Mouse (Mus musculus) MEL (cell line): ENCODE results near the gene Nosip. TPM values are rescaled to one million over a fixed set of nuclear protein-coding genes. Genes with fewer than 3 reads are reported as not detected.

Source experiments
- polyA plus RNA-seq, 2 experiments: library from polyadenylated mRNA; stranded (reverse) in 1 of 2; unstranded in 1 of 2; fragments of >175 nt in 1 of 2; fragments of >200 nt in 1 of 2; gene quantifications; 2 replicates each; pipeline versions ENCODE4 v1.2.1 to v1.2.4; 2012; ENCODE audit warnings: low replicate concordance in 2 of 2, low read depth in 1 of 2; ENCODE audit not compliant: insufficient read length in 2 of 2, insufficient read depth in 1 of 2, missing spikeins in 1 of 2
- total RNA-seq: library from RNA; depleted of rRNA; stranded (reverse); fragments of 300-350 nt; gene quantifications from 2 replicates; pipeline ENCODE4 v1.2.3, GENCODE M21; 2012; rRNA removed

The Nosip gene
- total and polyA plus RNA-seq, 3 experiments: 50.7 to 78.9 TPM; not detected in 1

Other genes starting within 250 kb of the Nosip start
Only the 30 nearest of the 36 such genes appear.
- 39.3 and 49.9 TPM in 2 replicates for gene Pnkp, start 205.3 kb upstream of the Nosip start, total RNA-seq
- gene Pnkp, start 205.3 kb upstream of the Nosip start, polyA plus RNA-seq: 10 to 100 TPM in 1 of 2 experiments, not detected in 1; 45.6 TPM
- gene Ptov1, start 192.6 kb upstream of the Nosip start, total RNA-seq: 44.1 and 46.4 TPM in 2 replicates
- gene Ptov1, start 192.6 kb upstream of the Nosip start, polyA plus RNA-seq: 100 to 1,000 TPM in 1 of 2 experiments, not detected in 1; 168 TPM
- gene Med25, start 169.7 kb upstream of the Nosip start, total RNA-seq: 50.5 and 53.9 TPM in 2 replicates
- gene Med25, start 169.7 kb upstream of the Nosip start, polyA plus RNA-seq: 100 to 1,000 TPM in 1 of 2 experiments, not detected in 1; 118 TPM
- 6.8 and 9.4 TPM in 2 replicates for gene Fuz, start 166.3 kb upstream of the Nosip start, total RNA-seq
- gene Fuz, start 166.3 kb upstream of the Nosip start, polyA plus RNA-seq: 10 to 100 TPM in 1 of 2 experiments, not detected in 1; 18.1 TPM
- gene Ap2a1, start 132.9 kb upstream of the Nosip start, total RNA-seq: 54.0 and 54.4 TPM in 2 replicates
- 100 to 1,000 TPM in 1 of 2 experiments, 10 to 100 TPM in 1; 73.1 to 107 TPM for gene Ap2a1, start 132.9 kb upstream of the Nosip start, polyA plus RNA-seq
- 0.10 TPM in 1 of 2 replicates, not detected in the other for gene Tsks, start 119.2 kb upstream of the Nosip start, total RNA-seq
- under 1 TPM in 1 of 2 experiments, not detected in 1; 0.08 TPM for gene Tsks, start 119.2 kb upstream of the Nosip start, polyA plus RNA-seq
- gene Cpt1c, start 87.6 kb upstream of the Nosip start, total RNA-seq: 0.20 and 0.35 TPM in 2 replicates
- under 1 TPM in 1 of 2 experiments, not detected in 1; 0.81 TPM for gene Cpt1c, start 87.6 kb upstream of the Nosip start, polyA plus RNA-seq
- 317 and 339 TPM in 2 replicates for gene Prmt1, start 75.9 kb upstream of the Nosip start, total RNA-seq
- 100 to 1,000 TPM; 254 to 715 TPM for gene Prmt1, start 75.9 kb upstream of the Nosip start, polyA plus RNA-seq
- 78.6 and 83.4 TPM in 2 replicates for gene Irf3, start 64.8 kb upstream of the Nosip start, total RNA-seq
- gene Irf3, start 64.8 kb upstream of the Nosip start, polyA plus RNA-seq: 10 to 100 TPM in 1 of 2 experiments, not detected in 1; 82.1 TPM
- gene Bcl2l12, start 63.7 kb upstream of the Nosip start, total RNA-seq: 13.4 and 16.6 TPM in 2 replicates
- gene Bcl2l12, start 63.7 kb upstream of the Nosip start, polyA plus RNA-seq: 10 to 100 TPM in 1 of 2 experiments, not detected in 1; 24.6 TPM
- gene Scaf1, start 46.1 kb upstream of the Nosip start, total RNA-seq: 17.7 and 18.3 TPM in 2 replicates
- gene Scaf1, start 46.1 kb upstream of the Nosip start, polyA plus RNA-seq: 10 to 100 TPM; 34.4 to 81.5 TPM
- 4.2 and 5.0 TPM in 2 replicates for gene Rras, start 44.5 kb upstream of the Nosip start, total RNA-seq
- 10 to 100 TPM in 1 of 2 experiments, not detected in 1; 24.1 TPM for gene Rras, start 44.5 kb upstream of the Nosip start, polyA plus RNA-seq
- 3.3 and 3.5 TPM in 2 replicates for gene Prr12, start 9.5 kb upstream of the Nosip start, total RNA-seq
- 10 to 100 TPM in 1 of 2 experiments, not detected in 1; 32.1 TPM for gene Prr12, start 9.5 kb upstream of the Nosip start, polyA plus RNA-seq
- gene Prrg2, start 248 bp downstream of the Nosip start, total RNA-seq: 7.5 and 7.7 TPM in 2 replicates
- 10 to 100 TPM in 1 of 2 experiments, not detected in 1; 16.9 TPM for gene Prrg2, start 248 bp downstream of the Nosip start, polyA plus RNA-seq
- 16.0 and 29.3 TPM in 2 replicates for gene Rcn3, start 29.8 kb downstream of the Nosip start, total RNA-seq
- 10 to 100 TPM in 1 of 2 experiments, not detected in 1; 43.0 TPM for gene Rcn3, start 29.8 kb downstream of the Nosip start, polyA plus RNA-seq
- 0.26 and 0.27 TPM in 2 replicates for gene Fcgrt, start 41.4 kb downstream of the Nosip start, total RNA-seq
- 1 to 10 TPM in 1 of 2 experiments, not detected in 1; 1.7 TPM for gene Fcgrt, start 41.4 kb downstream of the Nosip start, polyA plus RNA-seq
- 2,482 and 2,708 TPM in 2 replicates for gene Rps11, start 62.0 kb downstream of the Nosip start, total RNA-seq
- gene Rps11, start 62.0 kb downstream of the Nosip start, polyA plus RNA-seq: 1,000 to 10,000 TPM; 3,189 to 5,434 TPM
- gene Rpl13a, start 66.3 kb downstream of the Nosip start, total RNA-seq: 2,773 and 3,160 TPM in 2 replicates
- gene Rpl13a, start 66.3 kb downstream of the Nosip start, polyA plus RNA-seq: 1,000 to 10,000 TPM; 2,091 to 3,727 TPM
- 0.69 and 3.9 TPM in 2 replicates for gene Gm45713, start 73.8 kb downstream of the Nosip start, total RNA-seq
- not detected for gene Gm45713, start 73.8 kb downstream of the Nosip start, polyA plus RNA-seq
- 9.5 and 13.0 TPM in 2 replicates for gene Flt3l, start 74.0 kb downstream of the Nosip start, total RNA-seq
- gene Flt3l, start 74.0 kb downstream of the Nosip start, polyA plus RNA-seq: 10 to 100 TPM in 1 of 2 experiments, not detected in 1; 35.4 TPM
- gene Pih1d1, start 91.9 kb downstream of the Nosip start, total RNA-seq: 119 and 141 TPM in 2 replicates
- 100 to 1,000 TPM in 1 of 2 experiments, not detected in 1; 148 TPM for gene Pih1d1, start 91.9 kb downstream of the Nosip start, polyA plus RNA-seq
- gene Aldh16a1, start 92.2 kb downstream of the Nosip start, total RNA-seq: 33.9 and 34.0 TPM in 2 replicates
- gene Aldh16a1, start 92.2 kb downstream of the Nosip start, polyA plus RNA-seq: 10 to 100 TPM in 1 of 2 experiments, not detected in 1; 61.6 TPM
- gene Slc17a7, start 101.5 kb downstream of the Nosip start, total RNA-seq: 0.23 TPM in 2 replicates
- 1 to 10 TPM in 1 of 2 experiments, not detected in 1; 1.0 TPM for gene Slc17a7, start 101.5 kb downstream of the Nosip start, polyA plus RNA-seq
- gene Gfy, start 117.1 kb downstream of the Nosip start, total RNA-seq: not detected in 2 replicates
- gene Gfy, start 117.1 kb downstream of the Nosip start, polyA plus RNA-seq: not detected
- gene Pth2, start 118.6 kb downstream of the Nosip start, total RNA-seq: not detected in 2 replicates
- not detected for gene Pth2, start 118.6 kb downstream of the Nosip start, polyA plus RNA-seq
- gene Ccdc155, start 142.5 kb downstream of the Nosip start, total RNA-seq: 0.16 and 0.27 TPM in 2 replicates
- gene Ccdc155, start 142.5 kb downstream of the Nosip start, polyA plus RNA-seq: under 1 TPM in 1 of 2 experiments, not detected in 1; 0.38 TPM
- 8.5 and 9.2 TPM in 2 replicates for gene Dkkl1, start 149.7 kb downstream of the Nosip start, total RNA-seq
- 10 to 100 TPM in 1 of 2 experiments, not detected in 1; 32.0 TPM for gene Dkkl1, start 149.7 kb downstream of the Nosip start, polyA plus RNA-seq
- gene Tead2, start 153.3 kb downstream of the Nosip start, total RNA-seq: 0.19 TPM in 1 of 2 replicates, not detected in the other
- under 1 TPM in 1 of 2 experiments, not detected in 1; 0.38 TPM for gene Tead2, start 153.3 kb downstream of the Nosip start, polyA plus RNA-seq
- 17.2 and 22.4 TPM in 2 replicates for gene Cd37, start 176.7 kb downstream of the Nosip start, total RNA-seq
- 100 to 1,000 TPM in 1 of 2 experiments, not detected in 1; 111 TPM for gene Cd37, start 176.7 kb downstream of the Nosip start, polyA plus RNA-seq
- gene Slc6a16, start 178.7 kb downstream of the Nosip start, total RNA-seq: not detected in 2 replicates
- gene Slc6a16, start 178.7 kb downstream of the Nosip start, polyA plus RNA-seq: not detected